Mouse (Mus musculus) MEL (cell line): ENCODE data around the gene Lhfpl5. TPM values are rescaled to one million over a fixed set of nuclear protein-coding genes. Genes with fewer than 3 reads are reported as not detected.

ENCODE experiments used
- DNase-seq: peaks from one replicate; pipeline ENCODE4 v3.0.0; 2011; ENCODE audit warnings: low read depth, low spot score
- H3K27ac ChIP-seq: 2 replicates; pipeline ENCODE4 v1.5.1; 2012; ENCODE audit warnings: low read depth, mild to moderate bottlenecking, control low read depth, low read length, moderate library complexity; ENCODE audit not compliant: control insufficient read depth
- H3K27me3 ChIP-seq, 2 experiments: fragments of 150-350 bp in 1 of 2; sonication (generic) in 1 of 2; 2 replicates each; pipeline ENCODE4 v1.6.1; 2012; ENCODE audit warnings: low read length in 2 of 2, mild to moderate bottlenecking in 2 of 2, improper control_type of control experiment in 1 of 2, moderate library complexity in 1 of 2; ENCODE audit not compliant: insufficient read depth in 2 of 2, control insufficient read depth in 1 of 2
- H3K36me3 ChIP-seq, 2 experiments: 2 replicates each; pipeline ENCODE4 v1.6.1; 2012 to 2014; ENCODE audit warnings: low read length in 2 of 2, improper control_type of control experiment in 1 of 2, inconsistent platforms in 1 of 2, mild to moderate bottlenecking in 1 of 2; ENCODE audit not compliant: insufficient read depth in 2 of 2, control insufficient read depth in 1 of 2
- H3K4me1 ChIP-seq, 2 experiments: fragments of 150-350 bp in 1 of 2; sonication (generic) in 1 of 2; 2 replicates each; pipeline ENCODE4 v1.6.1; 2012; ENCODE audit warnings: low read length in 2 of 2, improper control_type of control experiment in 1 of 2, mild to moderate bottlenecking in 1 of 2; ENCODE audit not compliant: insufficient read depth in 2 of 2, control insufficient read depth in 1 of 2
- H3K4me3 ChIP-seq, 2 experiments: fragments of 150-350 bp in 1 of 2; sonication (generic) in 1 of 2; 2 replicates each; pipeline ENCODE4 v1.5.1; 2012; ENCODE audit warnings: low read depth in 2 of 2, low read length in 2 of 2, mild to moderate bottlenecking in 2 of 2, moderate library complexity in 2 of 2, control low read depth in 1 of 2, improper control_type of control experiment in 1 of 2; ENCODE audit not compliant: control insufficient read depth in 1 of 2, insufficient read depth in 1 of 2
- H3K79me2 ChIP-seq: 2 replicates; pipeline ENCODE4 v1.6.1; 2012; ENCODE audit warnings: mild to moderate bottlenecking, low read length, moderate library complexity; ENCODE audit not compliant: control insufficient read depth, poor library complexity, insufficient read depth
- H3K9ac ChIP-seq: 2 replicates; pipeline ENCODE4 v1.6.1; 2012; ENCODE audit warnings: low read depth, mild to moderate bottlenecking, control low read depth, low read length, moderate library complexity; ENCODE audit not compliant: control insufficient read depth, poor library complexity, severe bottlenecking
- H3K9me3 ChIP-seq: fragments of 150-350 bp; sonication (generic); replicated peaks from 2 replicates; pipeline ENCODE4 v1.6.1; 2012; ENCODE audit warnings: mild to moderate bottlenecking, low read length, improper control_type of control experiment, moderate library complexity; ENCODE audit not compliant: insufficient read depth
- CHD2 ChIP-seq: IDR thresholded peaks from 2 replicates; pipeline ENCODE4 v1.6.1; 2011; ENCODE audit warnings: low read length, improper control_type of control experiment
- CTCF ChIP-seq, 3 experiments: IDR thresholded peaks in 2 of 3; conservative IDR thresholded peaks in 1 of 3; 2 replicates each; pipeline ENCODE4 v1.5.1; 2011 to 2012; ENCODE audit warnings: low read length in 3 of 3, low read depth in 2 of 3, mild to moderate bottlenecking in 2 of 3, improper control_type of control experiment in 1 of 3, inconsistent platforms in 1 of 3, mixed read lengths in 1 of 3, moderate library complexity in 1 of 3; ENCODE audit not compliant: control insufficient read depth in 1 of 3, insufficient read depth in 1 of 3, poor library complexity in 1 of 3, severe bottlenecking in 1 of 3
- EP300 ChIP-seq, 2 experiments: IDR thresholded peaks; 2 replicates each; pipeline ENCODE4 v1.6.1; 2011; ENCODE audit warnings: improper control_type of control experiment in 2 of 2, low read length in 2 of 2, low read depth in 1 of 2, mild to moderate bottlenecking in 1 of 2
- ETS1 ChIP-seq: IDR thresholded peaks from 2 replicates; pipeline ENCODE4 v1.6.1; 2012; ENCODE audit warnings: low read depth, mild to moderate bottlenecking, inconsistent platforms, low read length, improper control_type of control experiment, moderate library complexity
- GABPA ChIP-seq: IDR thresholded peaks from 2 replicates; pipeline ENCODE4 v1.6.1; 2012; ENCODE audit warnings: low read depth, mild to moderate bottlenecking, inconsistent platforms, low read length, improper control_type of control experiment, moderate library complexity
- GATA1 ChIP-seq: IDR thresholded peaks from 2 replicates; pipeline ENCODE4 v1.6.1; 2011; ENCODE audit warnings: low read depth, low read length, improper control_type of control experiment
- HCFC1 ChIP-seq: IDR thresholded peaks from 2 replicates; pipeline ENCODE4 v1.6.1; 2012; ENCODE audit warnings: low read depth, mild to moderate bottlenecking, inconsistent platforms, low read length, improper control_type of control experiment, moderate library complexity
- JUND ChIP-seq: IDR thresholded peaks from 2 replicates; pipeline ENCODE4 v1.6.1; 2011; ENCODE audit warnings: low read depth, mild to moderate bottlenecking, improper control_type of control experiment, low read length
- MAZ ChIP-seq: IDR thresholded peaks from 2 replicates; pipeline ENCODE4 v1.6.1; 2012; ENCODE audit warnings: low read depth, mild to moderate bottlenecking, inconsistent platforms, low read length, improper control_type of control experiment
- MEF2A ChIP-seq: IDR thresholded peaks from 2 replicates; pipeline ENCODE4 v1.6.1; 2014; ENCODE audit warnings: low read depth, mild to moderate bottlenecking, inconsistent platforms, low read length, improper control_type of control experiment; ENCODE audit not compliant: poor library complexity, insufficient replicate concordance, severe bottlenecking; ENCODE audit errors: extremely low read depth
- MXI1 ChIP-seq: IDR thresholded peaks from 2 replicates; pipeline ENCODE4 v1.6.1; 2011; ENCODE audit warnings: mild to moderate bottlenecking, low read depth, low read length, improper control_type of control experiment
- NELFE ChIP-seq: IDR thresholded peaks from 2 replicates; pipeline ENCODE4 v1.6.1; 2011; ENCODE audit warnings: low read depth, low read length, improper control_type of control experiment
- RAD21 ChIP-seq: IDR thresholded peaks from 2 replicates; pipeline ENCODE4 v1.6.1; 2011; ENCODE audit warnings: mild to moderate bottlenecking, low read depth, low read length, improper control_type of control experiment
- SIN3A ChIP-seq: IDR thresholded peaks from 2 replicates; pipeline ENCODE4 v1.6.1; 2012; ENCODE audit warnings: low read length, improper control_type of control experiment, inconsistent platforms
- SMC3 ChIP-seq: IDR thresholded peaks from 2 replicates; pipeline ENCODE4 v1.6.1; 2011; ENCODE audit warnings: low read depth, low read length, improper control_type of control experiment
- TAL1 ChIP-seq: IDR thresholded peaks from 2 replicates; pipeline ENCODE4 v1.6.1; 2012; ENCODE audit warnings: mild to moderate bottlenecking, inconsistent platforms, low read length, moderate library complexity, mixed read lengths
- TCF12 ChIP-seq: IDR thresholded peaks from 2 replicates; pipeline ENCODE4 v1.6.1; 2014; ENCODE audit warnings: low read depth, mild to moderate bottlenecking, inconsistent platforms, low read length, improper control_type of control experiment, moderate library complexity
- USF2 ChIP-seq, 2 experiments: IDR thresholded peaks; 2 replicates each; pipeline ENCODE4 v1.6.1; 2011 to 2012; ENCODE audit warnings: improper control_type of control experiment in 2 of 2, low read length in 2 of 2, borderline replicate concordance in 1 of 2, inconsistent platforms in 1 of 2, low read depth in 1 of 2, mild to moderate bottlenecking in 1 of 2; ENCODE audit not compliant: insufficient read depth in 1 of 2
- ZC3H11A ChIP-seq: IDR thresholded peaks from 2 replicates; pipeline ENCODE4 v1.6.1; 2012; ENCODE audit warnings: low read depth, mild to moderate bottlenecking, inconsistent platforms, low read length, improper control_type of control experiment
- ZNF384 ChIP-seq: IDR thresholded peaks from 2 replicates; pipeline ENCODE4 v1.6.1; 2012; ENCODE audit warnings: low read depth, mild to moderate bottlenecking, inconsistent platforms, low read length, improper control_type of control experiment
- polyA plus RNA-seq, 2 experiments: library from polyadenylated mRNA; stranded (reverse) in 1 of 2; unstranded in 1 of 2; fragments of >175 nt in 1 of 2; fragments of >200 nt in 1 of 2; gene quantifications; 2 replicates each; pipeline versions ENCODE4 v1.2.1 to v1.2.4; 2012; ENCODE audit warnings: low replicate concordance in 2 of 2, low read depth in 1 of 2; ENCODE audit not compliant: insufficient read length in 2 of 2, insufficient read depth in 1 of 2, missing spikeins in 1 of 2
- total RNA-seq: library from RNA; depleted of rRNA; stranded (reverse); fragments of 300-350 nt; gene quantifications from 2 replicates; pipeline ENCODE4 v1.2.3, GENCODE M21; 2012

The Lhfpl5 gene
- total and polyA plus RNA-seq, 3 experiments, result 0.19 TPM; not detected in 2

DNA sequence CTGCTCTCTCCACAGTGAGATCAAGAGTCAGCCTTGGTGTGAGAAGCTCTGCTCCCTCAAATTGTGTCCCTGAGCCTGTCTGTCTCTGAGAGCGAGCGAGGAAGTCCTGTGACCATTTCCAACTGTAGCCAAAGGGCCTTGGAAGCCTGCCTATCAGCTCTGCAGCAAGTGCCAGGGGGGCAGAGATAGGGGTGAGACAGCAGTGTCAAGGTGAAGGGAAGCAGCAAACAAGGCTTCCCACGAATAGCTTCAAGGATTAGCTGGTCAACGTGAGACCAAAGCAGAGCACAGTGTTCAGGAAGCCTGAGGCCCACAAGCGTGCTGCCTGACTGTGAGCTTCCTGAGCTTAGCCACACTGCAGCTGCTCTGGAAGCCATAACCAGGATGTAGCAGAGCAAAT is 16.0 kb downstream of the Lhfpl5 start (continued):
- TF ChIP-seq EP300 (IDR thresholded peaks at IDR 0.05; ENCODE audit: low read depth in 1 of 2, low read length in 2 of 2) (peak; percentile 93 to 95), ETS1 (peak; percentile 92), ZNF384 (no peak), SIN3A (peak; percentile 63), USF2 (IDR thresholded peaks at IDR 0.05; ENCODE audit: borderline replicate concordance in 1 of 2, insufficient read depth in 1 of 2, low read depth in 1 of 2, low read length in 2 of 2) (no peak), TAL1 (peak; percentile 86), NELFE (no peak), GABPA (no peak), MAZ (no peak), JUND (no peak), MXI1 (peak; percentile 78), CHD2 (no peak)
- TF ChIP-seq, all 39 proteins: peak for 13

DNA sequence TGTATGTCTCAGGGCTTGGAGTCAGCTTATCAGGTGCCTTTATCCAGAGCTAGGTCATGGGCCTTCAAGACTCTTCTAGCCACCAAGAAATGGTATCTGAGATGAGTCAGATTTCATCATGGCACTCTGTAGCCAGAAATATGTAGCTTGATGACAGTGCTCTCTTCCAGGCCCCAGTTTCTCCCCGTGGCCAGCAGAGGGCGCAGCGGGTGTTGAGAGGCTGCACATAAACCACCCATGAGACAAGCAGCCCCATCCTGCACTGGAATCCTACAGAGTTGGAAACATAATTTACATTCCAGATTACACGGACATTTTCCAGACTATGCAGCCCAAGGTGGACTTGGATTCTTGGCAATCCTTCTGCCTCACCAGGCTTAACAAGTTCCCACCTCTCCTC is 17.6 kb downstream of the Lhfpl5 start:
- Histone ChIP-seq H3K27ac (no peak overlapping the region), H3K4me1 (peaks cover 30 to 34% of the 10 kb centered on the region in 2 experiments), H3K9ac (no peak overlapping the region), H3K4me3 (no peak overlapping the region), H3K79me2 (no peaks in the 10 kb centered on the region), H3K36me3 (peaks cover 29 to 65% of the 10 kb centered on the region in 2 experiments), H3K27me3 (no peaks in the 10 kb centered on the region), H3K9me3 (no peaks in the 10 kb centered on the region)
- TF ChIP-seq MXI1 (peak; percentile 56; the same call in 1 of the 2 replicates), SIN3A (peak; percentile 34; the same call in 1 of the 2 replicates), TCF12 (no peak), MEF2A (no peak), MAZ (0 out of 2 replicates have a peak, but pooled peaks have one; percentile 45), GATA1 (0 out of 2 replicates have a peak, but pooled peaks have one; percentile 18), ZC3H11A (0 out of 2 replicates have a peak, but pooled peaks have one; percentile 40), SMC3 (peak; percentile 77), RAD21 (peak; percentile 44), HCFC1 (no peak), CTCF (IDR thresholded peaks at IDR 0.05 in 2 of 3, conservative IDR thresholded peaks at IDR 0.05 in 1 of 3; ENCODE audit: control insufficient read depth in 1 of 3, insufficient read depth in 1 of 3, low read depth in 2 of 3, low read length in 3 of 3, poor library complexity in 1 of 3, severe bottlenecking in 1 of 3) (peak; percentile 88 to 97 (median 95))
- DNase-seq, result peak; percentile 86
